Mouse (Mus musculus) lung, adult 2 months (tissue): ENCODE data around the gene Hist1h1a. TPM values are rescaled to one million over a fixed set of nuclear protein-coding genes. Genes with fewer than 3 reads are reported as not detected.
A peak's percentile ranks its signal among the peaks of the same experiment; 100 is the strongest.
"Not testable (repeated sequence)": the region's sequence is repeated elsewhere in the genome, so short reads cannot be mapped to it uniquely, and the experiment has no call there.

ENCODE experiments used
- DNase-seq: peaks from one replicate; pipeline ENCODE4 v3.0.0; 2022
- H3K4me1 ChIP-seq: fragments of 200-500 bp; 2 replicates; pipeline ENCODE4 v1.6.1; 2011; ENCODE audit warnings: low read length; ENCODE audit not compliant: control insufficient read depth, insufficient read depth
- H3K4me3 ChIP-seq: fragments of 200-500 bp; replicated peaks from 2 replicates; pipeline ENCODE3; 2011; ENCODE audit warnings: low read depth, mild to moderate bottlenecking, control low read depth, low read length; ENCODE audit errors: extremely low read depth
- CTCF ChIP-seq: fragments of 200-500 bp; IDR thresholded peaks from 2 replicates; pipeline ENCODE4 v1.5.1; 2011; ENCODE audit warnings: mild to moderate bottlenecking, low read length, control low read depth; ENCODE audit not compliant: insufficient read depth
- POLR2A ChIP-seq: fragments of 200-500 bp; IDR thresholded peaks from 2 replicates; pipeline ENCODE4 v1.6.1; 2011; ENCODE audit warnings: low read depth, mild to moderate bottlenecking, control low read depth, low read length, borderline replicate concordance; ENCODE audit errors: extremely low read depth
- WGBS: fragments of 180-500 bp; shearing (Covaris S2); methylation state at CpG from one replicate; pipeline ENCODE4 v1.1.7; 2018; 5-methylcytosine and 5-hydroxymethylcytosine counted together
- polyA plus RNA-seq: library from polyadenylated mRNA; depleted of rRNA; stranded (reverse); fragments of >200 nt; gene quantifications from 2 replicates; pipeline ENCODE4 v1.2.3, GENCODE M21; 2012; rRNA removed

The Hist1h1a gene
- polyA plus RNA-seq, 1 experiment: not detected

DNA sequence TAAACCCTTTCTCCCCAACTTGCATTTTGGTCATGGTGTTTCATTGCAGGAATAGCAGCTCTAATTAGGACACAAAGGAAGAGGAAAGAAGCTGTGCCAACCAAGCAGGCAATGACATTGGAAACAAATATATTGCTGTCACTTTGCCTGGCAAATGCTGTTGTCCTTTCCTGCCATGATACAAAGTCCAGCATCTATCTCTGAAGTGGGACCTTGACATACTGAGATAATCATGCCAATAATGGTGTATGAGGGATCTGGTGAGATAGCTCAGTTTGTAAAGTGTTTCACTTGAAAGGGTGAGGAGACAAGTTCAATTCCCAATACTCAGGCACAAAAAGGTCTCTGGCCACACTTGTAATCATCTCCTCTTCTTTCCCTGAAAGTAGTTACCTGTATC is 3.3 kb downstream of the Hist1h1a start:
- DNase-seq: no peak
- Histone ChIP-seq H3K4me3 (no peak overlapping the region), H3K4me1 (no peaks in the 10 kb centered on the region)
- TF ChIP-seq POLR2A: no peak
- TF ChIP-seq CTCF: no peak

DNA sequence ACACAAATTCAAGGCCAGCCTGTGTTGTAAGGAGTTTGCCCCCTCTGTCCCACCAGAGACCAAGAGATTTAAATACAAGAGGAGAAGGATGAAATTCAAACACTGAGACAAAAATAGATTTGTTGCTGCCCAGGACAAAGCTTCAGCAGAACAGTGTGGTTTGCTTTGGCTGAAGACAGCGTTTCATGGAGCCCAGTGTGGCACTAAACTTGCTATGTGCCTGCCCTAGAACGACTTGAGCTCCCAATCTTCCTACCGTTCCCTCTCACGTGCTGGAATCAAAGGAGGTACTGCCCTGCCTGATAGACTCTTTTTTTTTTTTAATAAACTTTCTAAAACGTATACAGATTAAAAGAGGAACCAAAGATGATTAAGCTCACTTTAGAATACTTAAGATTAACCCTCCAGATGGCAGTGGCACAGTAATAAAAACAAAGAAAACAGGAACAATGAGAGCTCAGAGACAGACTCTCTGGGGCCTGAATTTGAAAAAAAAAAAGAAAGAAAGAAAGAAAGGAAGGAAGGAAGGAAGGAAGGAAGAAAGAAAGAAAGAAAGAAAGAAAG is 5.5 kb downstream of the Hist1h1a start:
- no peak overlapping the region for H3K4me3 ChIP-seq
- no peaks in the 10 kb centered on the region for H3K4me1 ChIP-seq
- no peak for DNase-seq
- 38% methylated on average over 5 of the region's 5 CpGs for WGBS
- TF ChIP-seq CTCF: no peak
- no peak for TF ChIP-seq POLR2A

DNA sequence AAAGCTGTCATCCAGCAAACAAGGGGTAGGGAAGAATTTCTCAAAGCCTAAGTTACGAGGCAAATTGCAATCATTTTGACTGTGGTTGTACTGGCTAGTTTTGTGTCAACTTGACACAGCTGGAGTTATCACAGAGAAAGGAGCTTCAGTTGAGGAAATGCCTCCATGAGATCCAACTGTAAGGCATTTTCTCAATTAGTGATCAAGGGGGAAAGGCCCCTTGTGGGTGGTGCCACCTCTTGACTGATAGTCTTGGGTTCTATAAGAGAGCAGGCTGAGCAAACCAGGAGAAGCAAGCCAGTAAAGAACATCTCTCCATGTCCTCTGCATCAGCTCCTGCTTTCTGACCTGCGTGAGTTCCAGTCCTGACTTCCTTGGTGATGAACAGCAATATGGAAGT is 6.1 kb downstream of the Hist1h1a start, which contains the start of gene Trim38:
Gene Trim38, plus strand, starts transcription at position 301 of the 400 bp plus-strand sequence.
- not testable (repeated sequence) for DNase-seq, H3K4me3 ChIP-seq, H3K4me1 ChIP-seq
- WGBS: 90% methylated on average over 2 of the region's 2 CpGs

DNA sequence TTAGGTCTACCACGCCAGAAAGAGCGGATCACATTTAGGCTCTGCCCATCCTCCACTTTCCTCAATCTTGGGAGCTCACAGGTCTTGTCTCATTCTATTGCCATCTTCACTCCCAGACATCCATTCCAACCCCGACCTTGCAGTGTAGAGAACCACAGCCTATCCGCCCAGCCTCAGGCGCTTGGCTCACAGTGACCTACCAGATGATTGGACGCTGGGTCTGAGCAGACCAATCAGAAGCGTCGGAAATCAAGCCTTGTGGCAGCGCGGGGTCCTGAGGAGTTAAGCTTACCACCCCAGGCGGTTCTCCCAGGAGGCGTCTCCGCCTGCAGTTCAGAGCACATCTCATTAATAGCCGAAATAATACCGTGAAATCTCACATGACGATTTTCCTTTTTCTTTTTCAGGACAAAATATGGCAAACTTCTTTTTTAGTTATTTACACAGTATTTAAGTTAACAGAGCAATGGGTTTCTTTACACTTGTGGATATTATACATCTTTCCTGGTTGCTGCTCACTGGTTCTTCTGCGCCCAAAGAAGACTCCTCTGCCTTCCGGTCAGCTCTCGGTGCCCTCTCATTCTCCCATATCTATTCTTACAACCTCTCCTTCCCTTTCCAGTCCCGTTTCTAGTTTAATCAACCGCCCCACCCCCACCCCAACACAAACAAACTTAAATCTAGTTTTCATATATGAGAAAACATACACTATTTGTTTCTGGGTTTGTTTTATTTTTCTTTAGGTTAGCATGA is 9.3 kb downstream of the Hist1h1a start:
- 28% methylated on average over 21 of the region's 21 CpGs for WGBS
- no peaks in the 10 kb centered on the region for H3K4me1 ChIP-seq
- TF ChIP-seq POLR2A: no peak
- TF ChIP-seq CTCF: no peak
- no peak overlapping the region for H3K4me3 ChIP-seq
- no peak for DNase-seq

DNA sequence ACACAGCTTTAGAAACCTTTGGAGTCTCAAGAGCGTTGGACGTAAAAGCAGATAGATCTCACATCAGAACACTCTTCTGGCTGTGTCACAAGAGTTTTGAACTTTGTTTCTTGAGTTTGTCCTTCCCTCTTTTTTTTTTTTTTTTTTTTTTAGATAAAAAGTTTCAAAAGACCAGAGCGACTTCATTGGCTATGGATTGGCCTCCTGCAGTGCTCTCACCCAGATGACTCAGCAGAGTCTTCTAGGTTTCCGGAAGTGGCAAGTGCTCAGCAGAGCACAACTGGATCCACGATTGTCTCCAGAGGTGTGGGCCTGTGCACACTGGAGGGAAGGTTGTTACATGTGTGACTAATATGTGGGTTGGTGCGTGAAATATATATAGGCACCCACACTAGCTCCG is 14.9 kb downstream of the Hist1h1a start:
- 89% methylated on average over 7 of the region's 7 CpGs for WGBS
- no peak overlapping the region for H3K4me3 ChIP-seq
- TF ChIP-seq CTCF: no peak
- no peak for TF ChIP-seq POLR2A
- no peaks in the 10 kb centered on the region for H3K4me1 ChIP-seq
- DNase-seq: no peak

DNA sequence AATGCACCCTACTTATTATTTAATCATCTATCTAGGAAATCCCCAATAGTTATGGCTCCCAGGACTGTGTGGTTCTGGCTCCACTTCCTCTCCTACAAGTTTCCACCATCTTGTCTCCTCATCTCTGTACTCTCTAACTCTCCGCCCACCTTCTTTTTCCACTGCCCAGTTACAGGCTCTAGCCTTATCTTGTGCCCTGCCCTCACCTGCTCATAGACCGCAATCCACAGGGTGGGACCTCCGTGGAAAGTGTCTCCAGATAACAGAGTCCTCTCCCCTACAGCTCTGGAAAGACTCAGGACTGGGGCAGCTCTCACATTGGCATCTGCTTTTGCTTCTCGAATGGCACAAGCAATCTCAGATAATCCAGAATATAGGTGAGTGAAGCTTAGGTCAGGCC is 15.6 kb downstream of the Hist1h1a start:
- H3K4me3 ChIP-seq: no peak overlapping the region
- H3K4me1 ChIP-seq: no peaks in the 10 kb centered on the region
- WGBS: 72% methylated on average over 4 of the region's 4 CpGs
- TF ChIP-seq CTCF (no peak), POLR2A (no peak)
- no peak for DNase-seq

DNA sequence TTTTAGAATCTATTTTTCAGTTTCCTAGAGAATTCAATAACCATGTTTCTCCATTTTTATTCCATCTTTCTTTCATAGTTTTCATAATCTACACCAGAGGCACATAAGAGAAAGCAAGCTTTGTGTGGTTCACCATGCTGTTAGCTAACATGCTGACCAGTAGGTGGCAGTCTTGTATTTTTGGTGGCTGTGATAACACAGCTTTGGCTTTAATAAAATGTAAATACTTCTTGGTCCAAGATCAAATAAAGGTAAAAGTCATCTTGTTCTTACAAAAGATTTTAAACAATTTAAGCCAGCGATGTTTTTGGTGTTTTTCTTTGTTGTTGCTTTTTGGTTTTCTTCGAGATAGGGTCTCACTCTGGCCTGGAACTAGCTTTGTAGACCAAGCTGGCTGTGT is 29.1 kb downstream of the Hist1h1a start:
- TF ChIP-seq POLR2A (no peak), CTCF (peak; percentile 37; the same call in 1 of the 2 replicates)
- WGBS: 28% methylated on average over 2 of the region's 2 CpGs
- Histone ChIP-seq H3K4me1 (no peaks in the 10 kb centered on the region), H3K4me3 (no peak overlapping the region)
- DNase-seq: no peak

DNA sequence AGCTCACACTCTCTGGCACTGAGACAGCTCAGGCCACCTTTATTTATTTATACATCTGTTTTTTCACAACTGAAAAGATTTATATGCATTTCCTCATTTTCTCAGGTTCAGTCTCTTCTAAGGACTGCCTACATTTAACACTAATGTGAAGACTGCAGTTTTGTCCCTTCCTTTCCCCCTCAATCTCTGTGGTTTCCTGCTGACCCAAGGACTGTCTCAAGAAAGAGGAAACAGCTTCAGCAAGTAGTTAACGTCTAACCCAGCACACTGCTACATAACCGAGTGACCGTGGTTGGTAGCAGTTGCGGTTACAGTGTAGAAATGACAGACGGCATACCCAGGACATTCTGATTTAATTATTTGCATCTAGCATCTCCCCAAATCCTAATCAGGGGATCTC is 35.9 kb downstream of the Hist1h1a start:
- no peak overlapping the region for H3K4me3 ChIP-seq
- 54% methylated on average over 5 of the region's 5 CpGs for WGBS
- DNase-seq: no peak

DNA sequence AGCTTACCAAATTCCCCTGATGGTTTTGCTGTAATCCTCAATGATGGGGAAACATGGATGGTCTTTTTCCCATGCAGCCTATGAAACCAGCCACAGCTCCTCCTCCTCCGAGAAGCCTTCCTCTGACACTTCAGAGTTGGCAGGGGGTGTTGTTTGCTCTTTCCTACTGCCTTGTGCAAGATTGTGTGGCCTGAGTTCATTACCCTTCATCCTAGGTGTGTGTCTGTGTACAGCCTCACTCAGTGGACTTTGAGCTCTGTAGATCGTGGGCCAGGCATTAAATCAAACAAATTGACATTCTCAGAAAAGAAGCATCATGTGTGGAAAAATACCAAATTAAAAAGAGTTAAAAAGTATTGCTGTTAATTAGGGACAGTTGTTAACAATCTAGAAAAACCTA is 41.1 kb downstream of the Hist1h1a start:
- 57% methylated on average over 2 of the region's 2 CpGs for WGBS
- no peak overlapping the region for H3K4me3 ChIP-seq
- TF ChIP-seq POLR2A: no peak
- TF ChIP-seq CTCF: no peak
- no peak for DNase-seq
- no peaks in the 10 kb centered on the region; the same call in 1 of the 2 replicates for H3K4me1 ChIP-seq

More for the DNA sequence above, 35.9 kb downstream of the Hist1h1a start:
- TF ChIP-seq CTCF (no peak), POLR2A (no peak)
- no peaks in the 10 kb centered on the region for H3K4me1 ChIP-seq

DNA sequence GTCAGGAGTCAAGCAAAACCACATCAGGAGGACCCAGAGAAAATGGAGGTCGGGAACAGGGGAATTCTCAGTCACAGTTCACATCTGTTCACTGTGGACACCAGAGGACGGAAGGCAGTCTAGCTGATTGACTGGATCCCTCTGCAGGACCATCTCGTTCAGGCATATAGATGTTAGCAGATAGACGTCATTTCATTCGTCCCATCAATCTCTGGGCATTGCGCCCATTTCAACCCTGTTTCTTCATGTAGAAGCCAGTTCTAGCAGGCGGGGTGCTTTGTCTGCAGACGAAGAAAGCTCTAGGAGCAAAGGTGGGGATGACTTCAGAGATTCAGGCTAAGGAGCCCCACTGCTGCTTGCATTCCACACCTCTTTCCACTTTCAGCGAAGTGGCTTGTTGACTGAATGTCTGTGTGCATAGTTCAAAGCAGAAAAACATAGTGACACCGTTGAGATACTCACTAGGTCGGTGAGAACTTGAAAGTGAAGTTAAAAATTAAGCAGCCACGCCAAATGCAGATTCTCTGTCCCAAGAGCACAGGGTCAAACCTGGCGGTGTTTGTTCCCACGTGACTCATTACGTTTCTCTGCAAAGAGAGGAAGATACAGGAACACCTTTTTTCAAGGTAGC is 43.1 kb downstream of the Hist1h1a start, which contains the start of gene Slc17a2:
Gene Slc17a2, plus strand, starts transcription at position 572 of the 631 bp plus-strand sequence.
- DNase-seq: no peak
- no peak for TF ChIP-seq CTCF
- TF ChIP-seq POLR2A: no peak
- no peak within 1 kb of the TSS for H3K4me3 ChIP-seq
- no peaks in the 10 kb centered on the region; the same call in 1 of the 2 replicates for H3K4me1 ChIP-seq
- 66% methylated on average over 15 of the region's 15 CpGs for WGBS

Other genes with a start within 250 kb of the Hist1h1a start
- 27.1 and 28.0 TPM in 2 replicates for gene Hist1h4h, start 232.6 kb upstream of the Hist1h1a start, polyA plus RNA-seq
- 28.7 and 47.1 TPM in 2 replicates for gene Hist1h2af, start 229.8 kb upstream of the Hist1h1a start, polyA plus RNA-seq
- gene Hist1h3g, start 228.2 kb upstream of the Hist1h1a start, polyA plus RNA-seq: 2.1 and 2.3 TPM in 2 replicates
- 0.66 and 0.87 TPM in 2 replicates for gene Hist1h2bh, start 220.3 kb upstream of the Hist1h1a start, polyA plus RNA-seq
- 1.3 and 1.7 TPM in 2 replicates for gene Hist1h3f, start 219.6 kb upstream of the Hist1h1a start, polyA plus RNA-seq
- 1.4 and 1.8 TPM in 2 replicates for gene Hist1h4f, start 212.0 kb upstream of the Hist1h1a start, polyA plus RNA-seq
- gene Hist1h1d, start 210.4 kb upstream of the Hist1h1a start, polyA plus RNA-seq: 0.10 and 0.12 TPM in 2 replicates
- gene Hist1h3e, start 201.3 kb upstream of the Hist1h1a start, polyA plus RNA-seq: 8.4 and 9.2 TPM in 2 replicates
- 1.8 and 2.3 TPM in 2 replicates for gene Hist1h2ae, start 192.4 kb upstream of the Hist1h1a start, polyA plus RNA-seq
- 9.8 and 22.7 TPM in 2 replicates for gene Hist1h2bg, start 192.3 kb upstream of the Hist1h1a start, polyA plus RNA-seq
- gene Hist1h2bf, start 189.5 kb upstream of the Hist1h1a start, polyA plus RNA-seq: 2.7 and 3.4 TPM in 2 replicates
- 1.2 and 2.0 TPM in 2 replicates for gene Hist1h2ad, start 189.3 kb upstream of the Hist1h1a start, polyA plus RNA-seq
- 2.6 and 4.5 TPM in 2 replicates for gene Hist1h3d, start 187.9 kb upstream of the Hist1h1a start, polyA plus RNA-seq
- gene Hist1h4d, start 182.1 kb upstream of the Hist1h1a start, polyA plus RNA-seq: 9.0 and 9.5 TPM in 2 replicates
- 2.7 and 3.0 TPM in 2 replicates for gene Hist1h2be, start 142.5 kb upstream of the Hist1h1a start, polyA plus RNA-seq
- gene Hist1h1e, start 141.1 kb upstream of the Hist1h1a start, polyA plus RNA-seq: 2.0 and 2.4 TPM in 2 replicates
- 0.45 and 0.61 TPM in 2 replicates for gene Hist1h2ac, start 79.7 kb upstream of the Hist1h1a start, polyA plus RNA-seq
- 142 and 182 TPM in 2 replicates for gene Hist1h2bc, start 79.5 kb upstream of the Hist1h1a start, polyA plus RNA-seq
- gene Hist1h1t, start 67.9 kb upstream of the Hist1h1a start, polyA plus RNA-seq: not detected in 2 replicates
- gene Hist1h4c, start 65.2 kb upstream of the Hist1h1a start, polyA plus RNA-seq: 6.3 and 6.8 TPM in 2 replicates
- 21.3 and 24.2 TPM in 2 replicates for gene Hfe, start 52.8 kb upstream of the Hist1h1a start, polyA plus RNA-seq
- gene Hist1h1c, start 24.9 kb upstream of the Hist1h1a start, polyA plus RNA-seq: 38.1 and 46.7 TPM in 2 replicates
- gene Hist1h3c, start 18.1 kb upstream of the Hist1h1a start, polyA plus RNA-seq: 1.2 and 2.9 TPM in 2 replicates
- 2.5 and 2.6 TPM in 2 replicates for gene Hist1h2bb, start 16.9 kb upstream of the Hist1h1a start, polyA plus RNA-seq
- gene Hist1h2ab, start 12.5 kb upstream of the Hist1h1a start, polyA plus RNA-seq: 2.0 and 3.9 TPM in 2 replicates
- 2.6 and 3.8 TPM in 2 replicates for gene Hist1h3b, start 11.4 kb upstream of the Hist1h1a start, polyA plus RNA-seq
- 2.5 and 2.8 TPM in 2 replicates for gene Hist1h4b, start 6.7 kb upstream of the Hist1h1a start, polyA plus RNA-seq
- gene Hist1h4a, start 2.4 kb upstream of the Hist1h1a start, polyA plus RNA-seq: 2.4 and 2.9 TPM in 2 replicates
- 3.1 and 4.3 TPM in 2 replicates for gene Hist1h3a, start 1.3 kb upstream of the Hist1h1a start, polyA plus RNA-seq
- 0.07 TPM in 1 of 2 replicates, not detected in the other for gene Trim38, start 6.2 kb downstream of the Hist1h1a start, polyA plus RNA-seq
- 0.32 and 0.52 TPM in 2 replicates for gene Slc17a2, start 43.3 kb downstream of the Hist1h1a start, polyA plus RNA-seq
- 0.02 TPM in 1 of 2 replicates, not detected in the other for gene Slc17a3, start 75.8 kb downstream of the Hist1h1a start, polyA plus RNA-seq
- gene Slc17a1, start 104.1 kb downstream of the Hist1h1a start, polyA plus RNA-seq: not detected in 2 replicates
- 0.07 TPM in 1 of 2 replicates, not detected in the other for gene Slc17a4, start 151.3 kb downstream of the Hist1h1a start, polyA plus RNA-seq
- gene Hist1h2ba, start 170.5 kb downstream of the Hist1h1a start, polyA plus RNA-seq: not detected in 2 replicates
- gene Hist1h2aa, start 170.8 kb downstream of the Hist1h1a start, polyA plus RNA-seq: not detected in 2 replicates
- gene Scgn, start 227.5 kb downstream of the Hist1h1a start, polyA plus RNA-seq: not detected in 2 replicates